Mouse (Mus musculus) common myeloid progenitor, adult 5-6 weeks (primary cell): ENCODE measurements around the gene Zfp385c. TPM values are rescaled to one million over a fixed set of nuclear protein-coding genes. Genes with fewer than 3 reads are reported as not detected.

ENCODE experiments used
- ATAC-seq: replicated peaks from 2 replicates; pipeline ENCODE4 v1.8.0; 2016; ENCODE audit warnings: low read depth, mild to moderate bottlenecking, moderate TSS enrichment, inconsistent platforms; ENCODE audit not compliant: poor library complexity, severe bottlenecking
- total RNA-seq: library from RNA; stranded (forward); fragments of 200-1000, 187-1606 nt; gene quantifications from 2 replicates; pipeline ENCODE4 v1.2.3, GENCODE M21; 2017

The Zfp385c gene
- total RNA-seq, 1 experiment from 2014 or later, result not detected

DNA sequence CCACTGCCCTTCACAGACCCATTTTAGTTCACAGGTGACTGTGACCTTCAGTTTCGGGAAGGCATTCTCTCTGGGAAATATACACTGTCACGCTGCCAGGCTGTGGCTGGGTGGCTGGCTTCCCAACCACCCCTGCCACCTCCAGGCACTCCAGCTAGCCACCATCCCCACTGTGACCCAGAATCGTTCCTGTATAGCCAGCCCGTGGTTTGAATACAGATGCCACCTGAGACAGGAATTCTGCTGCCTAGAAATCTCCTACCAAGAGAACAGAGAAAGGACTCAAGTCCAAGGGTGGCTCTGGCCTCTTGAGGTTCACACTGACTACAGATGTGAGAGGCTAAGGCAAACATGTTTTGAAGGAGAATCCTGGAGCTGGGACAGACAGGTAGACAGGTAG is 26.6 kb upstream of the Zfp385c start:
- no peak for ATAC-seq

DNA sequence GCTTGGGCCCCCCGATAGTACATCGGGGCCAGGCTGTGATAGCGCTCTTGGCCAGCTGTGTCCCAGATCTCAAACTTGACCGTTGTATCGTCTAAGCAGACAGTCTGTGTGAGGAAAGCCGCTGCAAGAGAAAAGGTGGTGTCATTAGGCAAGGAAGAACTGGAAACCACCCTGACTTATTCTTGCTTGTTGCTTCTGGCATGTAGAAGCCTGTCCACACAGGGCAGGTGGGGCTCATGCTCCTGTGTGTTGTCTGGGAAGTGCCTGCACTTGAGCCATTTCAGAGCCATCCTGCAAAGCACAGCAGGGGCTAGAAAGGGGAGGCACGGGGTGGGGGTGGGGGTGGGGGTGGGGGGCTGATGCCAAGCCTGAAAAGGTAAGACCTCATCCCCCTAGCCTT is 26.2 kb upstream of the Zfp385c start:
- no peak for ATAC-seq

DNA sequence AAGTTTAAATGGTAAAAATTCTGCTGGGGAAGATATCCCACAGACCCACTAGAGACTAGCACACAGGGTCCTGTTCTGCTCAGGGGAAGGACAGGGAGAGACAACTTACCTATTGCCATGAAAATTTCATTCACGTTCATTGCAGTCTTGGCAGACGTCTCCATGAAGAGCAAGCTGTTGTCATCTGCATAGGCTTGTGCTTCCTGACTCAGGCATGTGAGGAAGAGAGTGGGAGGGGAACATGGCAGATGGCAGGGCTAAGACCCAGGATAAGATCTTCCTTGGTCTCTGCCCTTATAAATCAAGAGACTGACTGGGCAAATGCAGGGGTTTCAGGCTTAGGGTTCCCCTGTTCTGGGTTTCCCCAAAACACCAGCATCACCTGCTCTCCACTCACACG is 24.4 kb upstream of the Zfp385c start:
- ATAC-seq, result no peak

DNA sequence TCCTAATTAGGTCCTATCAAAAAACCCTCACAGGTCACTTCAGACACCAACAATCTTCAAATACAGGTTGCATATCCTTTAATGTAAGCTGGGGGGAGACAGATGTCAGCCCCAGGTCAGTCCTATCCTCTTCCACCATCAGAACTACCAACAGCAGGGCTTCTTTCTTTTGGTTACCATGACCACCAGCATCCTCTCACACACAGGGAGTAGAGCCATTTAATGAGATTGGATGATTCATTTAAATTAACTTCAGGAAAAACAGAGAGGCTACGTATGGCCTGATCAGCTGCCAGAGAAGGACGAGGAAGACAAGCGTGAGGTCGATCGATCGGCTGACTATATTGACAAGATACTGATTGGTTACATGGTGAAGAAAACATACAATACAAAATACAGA is 22.7 kb upstream of the Zfp385c start:
- ATAC-seq, result no peak

DNA sequence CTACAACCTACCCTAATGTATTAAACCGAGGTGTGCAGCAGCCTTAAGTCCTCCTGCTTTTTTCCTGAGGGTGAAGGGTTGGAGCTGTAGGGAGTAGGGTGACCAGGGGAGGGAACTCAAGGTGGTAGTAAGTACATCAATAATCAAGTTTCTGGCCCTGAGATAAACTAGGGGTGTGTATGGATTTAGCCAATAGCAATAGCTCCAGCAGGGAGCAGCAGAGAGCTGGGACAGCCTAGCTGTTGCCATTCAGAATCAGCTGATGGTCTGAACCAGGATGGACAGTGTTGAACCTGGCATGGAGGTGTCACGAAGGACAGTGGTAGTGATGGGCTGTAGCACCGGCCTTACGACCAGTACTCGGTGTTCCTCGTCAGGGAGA is 22.3 kb upstream of the Zfp385c start:
- ATAC-seq, result peak; percentile 58

DNA sequence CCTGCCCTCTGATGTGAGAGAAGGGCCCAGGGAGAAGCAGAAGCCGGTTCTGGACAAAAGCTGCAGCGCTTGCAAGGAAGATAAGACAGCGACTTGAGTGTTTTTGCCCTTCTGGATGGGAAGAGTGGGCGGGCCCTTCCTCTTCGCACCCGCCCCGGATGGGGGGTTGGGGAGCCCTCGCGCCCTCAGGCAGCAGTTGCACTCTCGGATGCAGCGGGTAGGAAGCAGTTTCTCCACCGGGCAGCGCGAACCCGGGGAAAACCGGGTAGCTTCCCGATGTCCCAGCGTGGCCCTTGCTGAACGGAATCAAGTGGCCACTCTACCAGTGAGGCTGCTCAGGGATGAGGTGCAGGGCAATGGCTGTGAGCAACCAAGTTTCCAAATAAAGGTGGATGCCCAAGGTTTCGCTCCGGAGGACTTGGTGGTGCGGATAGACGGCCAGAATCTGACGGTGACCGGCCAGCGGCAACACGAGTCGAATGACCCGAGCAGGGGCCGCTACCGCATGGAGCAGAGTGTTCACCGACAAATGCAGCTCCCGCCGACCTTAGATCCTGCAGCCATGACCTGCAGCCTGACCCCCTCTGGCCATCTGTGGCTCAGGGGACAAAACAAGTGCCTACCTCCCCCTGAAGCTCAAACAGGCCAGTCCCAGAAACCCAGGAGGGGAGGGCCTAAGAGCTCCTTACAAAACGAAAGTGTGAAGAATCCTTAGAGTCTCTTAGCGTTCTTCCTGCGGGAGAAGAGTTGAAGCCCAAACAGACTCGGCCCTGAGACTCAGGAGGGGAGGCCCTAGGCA is 21.7 kb upstream of the Zfp385c start, which contains the start of gene Hspb9:
TSS of gene Hspb9 (plus strand) at position 116 of the 799 bp plus-strand sequence.
- ATAC-seq, result peak; percentile 77

DNA sequence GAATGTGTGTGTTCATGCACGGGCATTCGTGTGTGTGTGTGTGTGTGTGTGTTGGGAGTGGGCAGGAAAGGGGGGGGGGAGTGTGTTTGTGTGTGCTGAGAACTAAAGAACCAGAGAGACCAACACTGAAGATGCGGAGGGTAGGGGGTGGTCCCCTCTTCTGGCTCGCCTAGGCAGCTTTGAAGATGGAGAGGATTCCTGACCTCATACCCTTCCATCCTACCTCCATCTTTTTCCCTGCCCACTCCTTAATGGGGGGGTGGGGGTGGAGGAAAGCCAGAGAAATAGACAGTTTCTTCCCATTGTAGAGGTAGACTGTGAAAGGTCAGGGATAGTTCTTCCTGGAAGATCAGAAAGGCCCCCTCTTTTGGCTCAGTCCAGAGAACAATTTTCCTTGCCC is 20.9 kb upstream of the Zfp385c start:
- no peak for ATAC-seq

DNA sequence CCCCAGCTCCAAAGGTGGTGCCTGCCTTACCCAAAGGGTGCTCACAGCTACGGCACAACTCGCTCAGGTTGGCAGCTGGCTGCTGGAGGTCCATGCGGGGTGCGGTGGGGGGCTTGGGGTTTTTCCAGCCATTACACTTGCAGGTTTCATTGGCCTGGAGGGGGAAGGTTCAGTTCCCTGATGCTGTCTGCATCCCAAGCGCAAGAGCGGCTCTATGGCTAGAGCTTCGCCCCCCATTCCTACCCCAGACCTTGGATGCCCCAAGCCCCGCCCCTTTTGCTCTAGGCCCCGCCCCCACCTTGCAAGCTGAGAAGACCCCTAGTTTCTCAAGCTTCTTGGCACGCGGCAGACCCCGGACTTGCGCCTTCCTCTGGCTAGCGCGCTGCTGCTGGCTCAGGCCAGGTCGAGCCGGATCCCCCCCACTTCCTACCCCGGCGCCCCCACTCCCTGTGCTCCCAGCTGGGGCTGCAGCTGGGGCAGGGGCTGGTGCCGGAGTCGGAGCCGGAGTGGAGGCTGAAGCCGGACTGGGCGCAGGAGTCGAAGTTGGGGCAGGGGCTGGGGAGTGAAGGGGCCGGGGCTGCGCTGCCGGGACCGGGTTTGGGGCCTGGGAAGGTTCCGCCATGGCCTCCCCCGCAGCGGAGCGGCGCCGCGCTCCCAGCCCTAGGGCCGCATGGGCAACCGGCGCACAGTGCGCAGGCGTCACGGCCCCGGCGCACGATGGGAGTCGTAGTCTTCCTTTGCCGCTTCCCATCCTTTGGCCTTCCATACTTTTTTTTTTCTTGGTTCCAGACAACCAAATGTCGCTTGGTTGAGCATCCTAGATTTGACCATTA is 19.7 kb upstream of the Zfp385c start, which contains the start of gene Kat2a:
TSS of gene Kat2a (minus strand) at position 683 of the 833 bp plus-strand sequence.
- no peak for ATAC-seq

DNA sequence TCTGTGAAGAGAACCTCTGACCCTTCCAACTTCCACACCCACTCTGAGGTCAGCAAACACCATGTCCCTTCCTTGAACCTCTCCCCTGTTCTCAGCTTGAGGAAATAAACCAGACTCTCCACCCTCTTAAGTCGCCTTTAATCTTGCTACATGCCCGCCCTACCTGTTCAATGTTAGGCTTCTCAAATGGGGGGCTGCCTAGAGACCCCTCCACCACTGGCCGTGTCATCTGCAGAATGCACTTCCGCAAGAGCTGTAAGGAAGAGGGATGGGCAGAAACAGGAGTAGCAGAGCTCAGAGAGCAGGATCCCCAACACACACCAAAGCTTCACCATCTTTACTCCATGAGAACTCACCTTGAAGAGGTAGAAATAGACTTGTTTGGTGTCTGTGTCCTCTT is 18.7 kb upstream of the Zfp385c start:
- no peak for ATAC-seq

DNA sequence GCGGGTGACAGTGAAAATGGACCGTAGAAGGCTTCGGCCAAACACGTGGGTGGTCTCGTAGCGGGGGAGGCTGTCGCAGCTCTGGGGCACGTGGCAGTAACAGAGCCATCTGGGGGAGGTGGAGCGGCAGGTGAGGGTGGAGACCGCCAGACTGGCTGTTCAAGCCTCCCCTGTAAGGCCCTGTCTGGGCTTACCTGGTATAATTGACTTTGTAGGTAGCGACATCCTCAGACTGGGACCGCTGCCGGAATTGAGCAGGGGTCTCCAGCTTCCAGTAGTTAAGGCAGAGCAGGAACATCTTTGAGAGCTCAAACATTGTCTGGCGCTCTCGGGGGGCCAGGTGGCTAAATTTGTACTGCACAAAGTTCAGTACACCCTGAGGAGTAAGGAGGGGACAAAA is 18.3 kb upstream of the Zfp385c start:
- no peak for ATAC-seq

DNA sequence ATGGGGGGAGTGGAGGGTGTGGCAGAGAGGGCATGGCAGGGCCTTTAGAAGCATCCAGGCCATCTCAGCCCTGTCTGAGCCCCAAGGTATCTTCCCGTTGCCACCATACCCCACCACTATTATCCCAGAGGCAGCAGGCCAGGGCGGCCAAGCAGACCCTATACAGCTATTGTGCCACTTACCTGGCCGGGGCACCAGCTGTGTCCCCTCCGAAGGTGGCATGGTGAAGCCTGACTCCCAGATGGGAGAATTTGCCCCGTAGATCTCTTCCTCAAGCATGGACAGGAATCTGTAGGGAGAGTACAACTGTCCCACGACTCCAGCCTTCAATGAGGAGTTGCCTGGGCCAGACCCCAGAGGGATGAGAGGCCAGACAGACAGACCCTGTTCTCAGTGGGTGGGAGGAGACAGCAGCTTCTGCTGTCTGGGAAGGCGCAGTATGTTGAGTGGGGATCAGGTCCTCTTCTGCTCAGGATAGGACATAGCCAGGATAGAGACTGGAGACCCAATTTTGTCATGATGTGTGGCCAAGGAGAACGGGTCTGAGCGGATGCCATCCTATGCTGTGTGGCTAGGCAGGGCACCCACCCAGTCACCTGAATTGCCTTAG is 17.1 kb upstream of the Zfp385c start:
- no peak for ATAC-seq

DNA sequence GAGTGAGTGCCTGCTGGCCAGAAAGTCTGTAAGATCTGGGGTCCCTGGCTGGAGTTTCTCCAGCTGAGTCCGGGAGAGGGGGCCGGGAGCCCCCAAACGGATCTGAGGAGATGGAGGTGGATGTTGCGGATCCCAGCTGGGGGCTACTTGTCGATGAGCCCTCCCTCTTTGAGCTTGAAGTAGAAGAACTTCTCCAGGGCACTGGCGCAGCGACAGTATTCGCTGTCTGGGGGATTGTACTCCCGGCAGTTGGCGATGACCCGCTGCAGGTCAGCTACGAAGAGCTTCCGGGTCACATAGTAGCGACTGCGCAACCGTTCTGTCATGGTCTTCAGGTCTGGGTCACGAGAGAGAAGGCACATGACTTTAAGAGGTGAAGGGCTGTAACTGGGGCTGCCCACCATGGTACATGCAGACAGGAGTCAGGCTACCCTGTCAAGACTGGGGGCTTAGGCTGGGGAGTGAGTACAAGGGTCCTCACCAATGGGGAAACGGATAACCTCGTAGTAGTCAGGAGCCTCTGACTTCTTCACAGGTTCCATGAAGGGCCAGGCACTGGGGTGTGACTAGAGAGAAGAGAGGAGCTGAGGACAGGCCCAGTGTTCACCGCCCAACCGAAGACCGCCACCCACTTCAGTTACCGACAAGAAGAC is 13.0 kb upstream of the Zfp385c start:
- ATAC-seq, result no peak

DNA sequence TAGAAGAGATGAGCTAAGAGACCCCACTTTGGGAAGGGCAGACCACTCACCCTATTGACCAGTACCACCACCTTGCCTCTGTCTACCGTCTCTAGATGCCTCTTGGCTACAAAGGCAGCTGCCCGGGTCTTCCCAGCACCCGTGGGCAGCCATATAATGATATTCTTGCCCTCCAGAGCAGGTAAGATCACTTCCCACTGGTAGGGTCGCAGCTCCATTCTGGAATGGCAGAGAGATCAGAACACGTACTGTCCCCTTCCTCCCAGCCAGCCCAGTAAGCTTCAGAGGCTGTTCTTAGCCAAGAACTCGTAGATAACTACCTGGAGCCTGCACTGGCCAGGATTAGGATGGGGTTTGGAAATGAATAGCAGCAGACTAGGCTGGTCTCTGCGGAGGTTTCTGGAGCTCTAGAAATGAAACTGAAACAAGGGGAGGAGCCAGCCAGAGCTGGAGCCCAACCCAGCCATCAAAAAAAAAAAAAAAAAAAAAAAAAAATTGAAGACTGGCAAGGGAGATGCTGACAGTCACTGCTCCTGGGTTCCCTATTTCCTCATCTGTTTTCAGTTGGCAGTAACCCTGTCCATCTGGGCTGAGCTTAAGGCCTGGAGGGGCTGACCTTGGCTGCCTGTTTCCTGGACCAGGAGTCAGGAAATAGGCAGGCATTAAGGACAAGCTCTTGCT is 11.7 kb upstream of the Zfp385c start, which contains the start of gene Dhx58:
TSS of gene Dhx58 (minus strand) at position 421 of the 681 bp plus-strand sequence.
- ATAC-seq, result peak; percentile 67

DNA sequence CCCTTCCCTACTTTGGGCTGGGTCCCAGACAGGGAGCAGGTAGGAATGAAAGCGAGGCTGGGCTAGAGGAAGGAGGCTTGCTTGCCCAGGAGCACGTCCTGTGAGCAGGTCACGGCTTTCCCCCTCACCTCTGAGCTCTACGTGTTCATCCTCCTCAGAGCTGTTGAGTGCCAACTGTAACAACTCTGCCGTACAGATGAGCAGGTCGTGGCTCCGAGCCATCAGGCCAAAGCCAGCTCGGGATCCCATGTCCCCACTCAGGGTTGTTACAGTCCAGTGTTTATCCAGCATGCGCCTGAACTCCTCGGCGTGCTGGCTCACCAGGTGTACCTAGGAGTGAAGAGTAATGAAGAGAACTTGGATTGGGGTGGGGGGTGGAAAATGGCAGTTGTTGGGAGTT is 11.1 kb upstream of the Zfp385c start:
- no peak for ATAC-seq

DNA sequence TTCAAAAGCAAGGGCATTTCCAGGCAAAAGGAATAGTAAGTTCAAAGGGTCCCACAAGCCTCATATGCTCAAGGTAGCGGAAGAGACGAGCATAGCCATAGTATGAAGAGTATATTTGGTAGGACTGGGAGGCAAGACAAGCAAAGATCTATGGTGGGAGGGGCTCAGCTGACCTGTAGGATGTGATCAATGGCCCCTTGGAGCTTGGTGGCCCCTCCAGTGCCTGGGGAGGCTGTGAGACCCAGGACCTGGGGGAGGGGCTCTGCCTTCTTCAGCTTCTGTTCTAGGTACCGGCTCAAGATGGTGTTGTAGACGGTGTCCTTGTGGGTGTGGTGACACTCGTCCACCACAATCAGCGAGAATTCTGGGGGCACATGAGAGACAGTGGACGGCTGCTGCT is 10.7 kb upstream of the Zfp385c start:
- ATAC-seq, result peak; percentile 33

DNA sequence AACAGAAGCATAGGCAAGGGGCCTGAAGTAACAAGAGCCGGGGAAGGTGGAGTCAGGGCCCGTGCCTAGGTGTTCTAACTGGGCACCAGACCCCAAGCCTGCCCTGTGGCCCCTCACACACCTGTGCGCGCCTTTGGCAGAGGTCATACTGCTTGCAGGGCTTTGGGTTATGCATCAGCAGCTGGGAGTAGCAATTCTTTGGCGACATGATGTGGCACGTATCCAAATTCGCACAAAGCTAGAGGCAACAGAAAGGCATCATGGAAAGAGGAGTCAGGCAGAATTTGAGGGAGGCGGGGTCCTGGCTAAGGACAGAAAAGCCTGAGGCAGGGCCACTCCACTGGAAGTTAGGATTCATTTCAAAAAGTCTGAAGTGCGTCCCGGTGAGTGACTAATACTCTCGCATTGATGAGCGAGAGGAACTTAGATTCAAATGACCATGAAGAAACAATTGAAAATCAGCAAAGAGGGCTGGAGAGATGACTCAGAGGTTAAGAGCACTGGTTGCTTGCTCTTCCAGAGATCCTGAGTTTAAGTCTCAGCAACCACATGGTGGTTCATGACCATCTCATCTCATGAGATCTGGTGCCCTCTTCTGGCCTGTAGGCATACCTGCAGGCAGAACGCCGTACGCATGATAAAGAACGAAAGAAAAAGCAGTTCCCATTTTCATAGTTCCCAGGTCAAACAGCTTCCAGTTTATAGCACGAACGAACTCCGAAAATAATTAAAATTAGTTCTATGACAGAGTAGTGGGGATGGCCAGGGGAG is 10.0 kb upstream of the Zfp385c start:
- ATAC-seq, result peak; percentile 60

DNA sequence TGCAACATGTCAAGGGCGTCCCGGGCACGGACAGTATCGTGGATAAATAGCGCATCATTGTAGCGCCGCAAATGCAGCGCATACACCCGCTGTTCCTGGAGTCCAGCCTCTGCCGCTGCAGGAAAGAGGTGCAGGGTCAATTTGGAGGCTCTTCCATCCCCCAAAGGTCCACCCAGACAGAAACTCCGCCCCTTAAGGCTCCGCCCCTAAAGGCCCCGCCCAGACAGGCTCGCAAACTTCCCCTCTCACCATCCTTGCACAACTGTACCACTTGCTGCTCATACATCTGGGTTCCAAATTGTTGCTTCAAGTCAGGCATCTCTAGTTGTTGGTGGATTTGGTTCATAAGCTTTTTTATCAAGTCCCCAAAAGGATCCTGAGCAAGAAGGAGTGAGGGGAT is 9.0 kb upstream of the Zfp385c start:
- ATAC-seq, result peak; percentile 28

DNA sequence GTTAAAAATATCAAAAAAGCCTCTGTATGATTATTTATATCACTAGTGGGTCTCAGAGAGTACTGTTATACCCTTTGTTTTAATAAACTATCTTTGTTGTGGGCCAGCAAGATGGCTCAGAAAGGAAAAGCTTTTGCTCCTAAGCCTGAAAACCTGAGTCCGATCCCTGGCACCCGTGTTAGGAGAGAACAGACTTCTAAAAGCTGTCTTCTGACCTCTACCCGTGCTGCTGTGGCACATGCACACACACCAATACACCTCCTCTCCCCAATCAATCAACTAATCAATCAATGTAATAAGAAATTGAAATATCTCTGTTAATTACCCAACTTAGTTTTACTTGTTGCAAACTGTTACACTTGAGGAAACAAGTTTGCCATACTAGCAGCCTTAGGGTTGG is 8.5 kb upstream of the Zfp385c start:
- ATAC-seq, result no peak

DNA sequence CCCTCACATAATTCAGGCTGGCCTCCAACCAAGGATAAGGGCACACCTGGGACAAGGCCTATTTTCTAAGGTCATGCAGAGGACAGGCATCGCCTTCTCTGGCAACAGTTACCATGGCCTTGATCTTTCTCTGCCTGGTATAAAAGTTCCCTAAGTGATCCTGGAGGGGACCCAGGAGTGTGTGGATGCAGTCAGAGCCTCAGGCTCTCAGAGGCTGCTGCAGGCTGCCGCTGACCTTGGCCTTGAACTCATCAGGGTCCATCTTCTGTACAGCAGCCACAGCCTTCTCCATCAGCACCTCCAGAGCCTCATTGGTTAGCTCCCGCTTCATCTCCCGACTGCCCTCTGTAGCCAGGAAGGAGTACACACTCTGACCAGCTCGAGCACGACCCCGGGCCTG is 5.7 kb upstream of the Zfp385c start:
- ATAC-seq, result no peak
